Mouse (Mus musculus) liver, postnatal 0 days (tissue): ENCODE results near the gene Zfp784. TPM values are rescaled to one million over a fixed set of nuclear protein-coding genes. Genes with fewer than 3 reads are reported as not detected.
"Not testable (repeated sequence)": the region's sequence is repeated elsewhere in the genome, so short reads cannot be mapped to it uniquely, and the experiment has no call there.

Experiments
- ATAC-seq: fragments of 200-750 bp; cut with Nextera tagmentation; 2 replicates; pipeline ENCODE4 v1.8.0; 2017; ENCODE audit warnings: mild to moderate bottlenecking, moderate library complexity
- DNase-seq: peaks from one replicate; pipeline ENCODE4 v3.0.0-alpha.2; 2016
- H3K27ac ChIP-seq: fragments of 300-500 bp; sonication (generic); 2 replicates; pipeline ENCODE4 v1.5.1; 2014; ENCODE audit warnings: antibody characterized with exemption, moderate library complexity, mild to moderate bottlenecking, low read depth
- H3K27me3 ChIP-seq: fragments of 300-500 bp; sonication (generic); 2 replicates; pipeline ENCODE4 v1.6.1; 2014; ENCODE audit warnings: low read length, control low read depth, mixed read lengths; ENCODE audit not compliant: insufficient read depth
- H3K36me3 ChIP-seq: fragments of 300-500 bp; sonication (generic); replicated peaks from 2 replicates; pipeline ENCODE4 v1.6.1; 2014; ENCODE audit warnings: mild to moderate bottlenecking, control low read depth, low read length, moderate library complexity, mixed read lengths; ENCODE audit not compliant: insufficient read depth
- H3K4me1 ChIP-seq: fragments of 300-500 bp; sonication (generic); 2 replicates; pipeline ENCODE4 v1.6.1; 2014; ENCODE audit warnings: antibody characterized with exemption, mild to moderate bottlenecking, control low read depth; ENCODE audit not compliant: insufficient read depth
- H3K4me2 ChIP-seq: fragments of 300-500 bp; sonication (generic); 2 replicates; pipeline ENCODE4 v1.6.1; 2014; ENCODE audit warnings: low read depth, mild to moderate bottlenecking, low read length, moderate library complexity, mixed read lengths
- H3K4me3 ChIP-seq: fragments of 300-500 bp; sonication (generic); 2 replicates; pipeline ENCODE4 v1.5.1; 2014; ENCODE audit warnings: low read depth, low read length
- H3K9ac ChIP-seq: fragments of 300-500 bp; sonication (generic); replicated peaks from 2 replicates; pipeline ENCODE4 v1.6.1; 2014; ENCODE audit warnings: mild to moderate bottlenecking, moderate library complexity
- H3K9me3 ChIP-seq: fragments of 300-500 bp; sonication (generic); 2 replicates; pipeline ENCODE4 v1.6.1; 2016; ENCODE audit warnings: mild to moderate bottlenecking, control low read depth, low read length, mixed read lengths
- CTCF ChIP-seq: sonication (generic); IDR thresholded peaks from 2 replicates; pipeline ENCODE4 v1.5.1; 2016; ENCODE audit warnings: antibody characterized with exemption, low read depth
- EP300 ChIP-seq: IDR thresholded peaks from 2 replicates; pipeline ENCODE4 v1.6.1; 2016; ENCODE audit warnings: antibody characterized with exemption, low read depth, mild to moderate bottlenecking
- WGBS: fragments of 180-500 bp; shearing (Covaris S2); extraction: QIAGEN DNeasy Blood & Tissue Kit; methylation state at CpG from one replicate; pipeline ENCODE4 v1.1.7; 2014; ENCODE audit not compliant: insufficient replicate concordance; 5-methylcytosine and 5-hydroxymethylcytosine counted together
- polyA plus RNA-seq: library from polyadenylated mRNA; unstranded; fragments of >200 nt; fragmentation: Nextera tagmentation; extraction: Ambion mirVana; gene quantifications from 2 replicates; pipeline ENCODE4 v1.2.1, GENCODE M21; 2015

The Zfp784 gene
- polyA plus RNA-seq, 1 experiment from 2014 or later = 2.4 TPM

DNA sequence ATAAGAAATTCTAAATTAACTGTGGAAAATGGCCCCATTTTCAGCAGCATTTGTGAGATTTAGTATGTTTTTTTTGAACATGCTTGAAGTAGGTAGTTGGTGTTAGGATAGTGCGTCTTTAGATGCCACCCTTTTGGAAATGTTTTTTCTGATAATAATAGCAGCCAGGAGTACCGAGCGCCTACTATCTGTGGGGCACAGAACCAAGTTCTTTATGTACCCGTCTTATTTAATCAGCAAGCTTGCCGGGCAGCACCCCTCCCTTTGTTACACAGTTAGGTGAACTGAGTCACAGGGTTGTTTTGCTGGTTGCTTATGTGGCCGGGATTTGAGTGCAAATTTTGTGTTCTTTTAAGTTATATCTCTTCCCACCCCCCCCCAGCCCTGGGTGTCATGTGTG, 43.0 kb upstream of the Zfp784 start:
- Histone ChIP-seq H3K4me1 (peaks cover 38% of the 10 kb centered on the region), H3K4me3 (peak overlapping the region; percentile 90), H3K27ac (peak overlapping the region; percentile 98), H3K27me3 (no peaks in the 10 kb centered on the region), H3K36me3 (peaks cover 56% of the 10 kb centered on the region), H3K9ac (peak overlapping the region; percentile 96), H3K4me2 (peak overlapping the region; percentile 84), H3K9me3 (no peaks in the 10 kb centered on the region)
- ATAC-seq = peak; percentile 11
- 21% methylated on average over 6 of the region's 6 CpGs for WGBS
- DNase-seq = no peak
- TF ChIP-seq CTCF = peak; percentile 42
- TF ChIP-seq EP300 = peak; percentile 82

- 10% methylated on average over 6 of the region's 6 CpGs for WGBS
- peak overlapping the region; percentile 96 for H3K9ac ChIP-seq
- no peak for ATAC-seq
- DNase-seq = no peak
- H3K27me3 ChIP-seq = no peaks in the 10 kb centered on the region
- peak overlapping the region; percentile 84 for H3K4me2 ChIP-seq
- peak overlapping the region; percentile 90 for H3K4me3 ChIP-seq
- TF ChIP-seq EP300 (no peak), CTCF (no peak)
- peak overlapping the region; percentile 98 for H3K27ac ChIP-seq
- peaks cover 55% of the 10 kb centered on the region for H3K36me3 ChIP-seq
- H3K4me1 ChIP-seq = peaks cover 39% of the 10 kb centered on the region
- H3K9me3 ChIP-seq = no peaks in the 10 kb centered on the region
Observed at GRCm38 (mm10) chr7:5080815-5081214, 42.6 kb upstream of the Zfp784 start.

DNA sequence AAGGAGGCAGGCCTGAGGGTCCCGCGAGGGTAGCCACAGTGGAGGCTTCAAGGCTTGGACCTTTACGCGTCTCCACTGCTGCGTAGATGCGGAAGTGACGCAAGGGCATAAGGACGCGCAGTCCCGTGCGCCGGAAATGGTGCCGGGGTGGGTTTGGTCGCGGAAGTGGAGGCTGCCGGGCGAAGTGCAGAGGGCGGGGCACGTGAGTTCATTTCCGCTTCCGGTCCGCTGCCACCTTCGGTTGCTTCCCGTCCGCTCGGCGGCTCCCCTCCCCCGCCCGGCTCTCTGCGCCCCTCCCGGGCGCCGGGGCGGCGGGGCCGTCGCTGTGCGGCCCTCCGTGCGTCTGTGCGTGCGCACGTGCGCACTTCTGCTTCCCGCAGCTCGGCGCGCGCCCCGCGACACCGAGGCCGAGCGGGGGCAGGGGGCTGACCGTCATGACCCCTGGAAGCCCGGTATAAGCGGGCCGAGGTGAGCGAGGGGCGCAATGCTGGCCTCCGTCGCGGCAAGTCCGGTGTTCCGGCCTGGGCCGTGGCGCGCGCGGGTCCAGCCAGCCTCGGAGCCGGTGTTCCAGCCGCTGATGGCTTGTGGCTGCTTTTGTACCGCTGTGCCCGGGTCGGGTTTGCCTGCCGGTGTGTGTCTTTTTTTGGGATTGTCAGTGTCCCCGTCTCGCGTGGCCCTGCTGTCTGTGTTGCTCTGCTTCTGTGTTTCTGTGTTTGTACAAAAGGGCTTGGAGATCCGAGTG, 41.9 kb upstream of the Zfp784 start, which contains the start of gene Epn1:
Epn1 (plus strand) TSS at position 226 of the 742 bp plus-strand sequence.
- DNase-seq (peak; percentile 98), ATAC-seq (peak; percentile 94)
- Histone ChIP-seq H3K9ac (peak within 1 kb of the TSS; percentile 96), H3K9me3 (no peaks in the 10 kb centered on the region), H3K4me2 (peak within 1 kb of the TSS; percentile 84), H3K4me3 (peak within 1 kb of the TSS; percentile 90), H3K4me1 (peaks cover 38% of the 10 kb centered on the region), H3K27me3 (no peaks in the 10 kb centered on the region), H3K27ac (peak within 1 kb of the TSS; percentile 98), H3K36me3 (peaks cover 51% of the 10 kb centered on the region)
- WGBS = 1% methylated on average over 80 of the region's 81 CpGs
- TF ChIP-seq EP300 (peak; percentile 40; the same call in 1 of the 2 replicates), CTCF (no peak)

GRCm38 (mm10) chr7:5079365-5080009, 41.2 kb upstream of the Zfp784 start:
- Histone ChIP-seq H3K4me2 (peak overlapping the region; percentile 84), H3K27ac (peak overlapping the region; percentile 98), H3K36me3 (peaks cover 51% of the 10 kb centered on the region), H3K4me3 (peak overlapping the region; percentile 90), H3K9ac (peak overlapping the region; percentile 96), H3K4me1 (peaks cover 34% of the 10 kb centered on the region)
- not testable (repeated sequence) for H3K27me3 ChIP-seq, H3K9me3 ChIP-seq, DNase-seq
- 29% methylated on average over 8 of the region's 13 CpGs for WGBS
- peak; percentile 0; the same call in 1 of the 2 replicates for ATAC-seq

GRCm38 (mm10) chr7:5076931-5077330, 38.7 kb upstream of the Zfp784 start:
- Histone ChIP-seq H3K36me3 (peaks cover 63% of the 10 kb centered on the region), H3K4me3 (no peak overlapping the region), H3K4me1 (peaks cover 32% of the 10 kb centered on the region), H3K9me3 (no peaks in the 10 kb centered on the region), H3K4me2 (peak overlapping the region; percentile 6; the same call in 1 of the 2 replicates), H3K27ac (peak overlapping the region; percentile 23), H3K9ac (no peak overlapping the region), H3K27me3 (no peaks in the 10 kb centered on the region)
- DNase-seq = no peak
- WGBS = 63% methylated on average over 2 of the region's 2 CpGs
- peak; percentile 62 for TF ChIP-seq EP300
- no peak for TF ChIP-seq CTCF
- no peak for ATAC-seq

- TF ChIP-seq CTCF = no peak
- no peak for TF ChIP-seq EP300
- peaks cover 83% of the 10 kb centered on the region for H3K36me3 ChIP-seq
- no peaks in the 10 kb centered on the region for H3K9me3 ChIP-seq
- H3K27me3 ChIP-seq = no peaks in the 10 kb centered on the region
- ATAC-seq = no peak
- H3K4me3 ChIP-seq = no peak overlapping the region
- no peak overlapping the region for H3K27ac ChIP-seq
- DNase-seq = no peak
- H3K4me2 ChIP-seq = no peak overlapping the region
- 86% methylated on average over 5 of the region's 5 CpGs for whole genome bisulfite sequencing
- H3K4me1 ChIP-seq = peaks cover 26% of the 10 kb centered on the region
- H3K9ac ChIP-seq = no peak overlapping the region
Observed at GRCm38 (mm10) chr7:5074984-5075383, 36.7 kb upstream of the Zfp784 start.
